Mouse (Mus musculus): ENCODE results near the gene Hist1h4a. TPM values are rescaled to one million over a fixed set of nuclear protein-coding genes. Genes with fewer than 3 reads are reported as not detected.

Gene Hist1h4a
- polyA plus RNA-seq (2014; fragmentation: Nextera tagmentation; extraction: Ambion mirVana), result not detected in 2 replicates

GRCm38 (mm10) chr13:23760972-23761864 is at the start of gene Hist1h4a:
TSS of gene Hist1h4a (minus strand) at chr13:23761230.
- DNase-seq (ENCODE audit: low spot score), result peak; percentile 99

GRCm38 (mm10) chr13:23806422-23807052 is 45.5 kb upstream of the Hist1h4a start, which contains the start of gene Slc17a2:
TSS of gene Slc17a2 (plus strand) at chr13:23806993.
- Histone ChIP-seq H3K9me3 (replicated peaks; ENCODE audit: control insufficient read depth, low read length) (no peaks in the 10 kb centered on the region), H3K9ac (replicated peaks; ENCODE audit: low read length) (no peak within 1 kb of the TSS), H3K27ac (replicated peaks; ENCODE audit: low read depth, low read length) (no peak within 1 kb of the TSS), H3K36me3 (replicated peaks; ENCODE audit: control insufficient read depth, insufficient read depth, low read depth, low read length) (no peaks in the 10 kb centered on the region), H3K4me3 (ENCODE audit: low read depth, low read length) (no peak within 1 kb of the TSS), H3K4me2 (ENCODE audit: low read depth, low read length) (no peak within 1 kb of the TSS), H3K4me1 (ENCODE audit: control insufficient read depth, insufficient read depth, low read length) (no peaks in the 10 kb centered on the region), H3K27me3 (ENCODE audit: control insufficient read depth, insufficient read depth, low read length) (no peaks in the 10 kb centered on the region)
- ATAC-seq (replicated peaks; ENCODE audit: insufficient number of reproducible peaks, low FRiP score, low TSS enrichment, low read depth) (no peak), DNase-seq (ENCODE audit: low spot score) (no peak)
- 87% methylated on average over 15 of the region's 15 CpGs for WGBS

More at GRCm38 (mm10) chr13:23760972-23761864, at the start of gene Hist1h4a:
- peak; percentile 67 for ATAC-seq (replicated peaks; ENCODE audit: insufficient number of reproducible peaks, low FRiP score, low TSS enrichment, low read depth)
- peak within 1 kb of the TSS; percentile 41 for H3K4me3 ChIP-seq (ENCODE audit: low read depth, low read length)
- peak within 1 kb of the TSS; percentile 97 for H3K27ac ChIP-seq (replicated peaks; ENCODE audit: low read depth, low read length)
- H3K9me3 ChIP-seq (replicated peaks; ENCODE audit: control insufficient read depth, low read length), result no peaks in the 10 kb centered on the region
- no peaks in the 10 kb centered on the region for H3K4me1 ChIP-seq (ENCODE audit: control insufficient read depth, insufficient read depth, low read length)
- H3K9ac ChIP-seq (replicated peaks; ENCODE audit: low read length), result peak within 1 kb of the TSS; percentile 67
- H3K36me3 ChIP-seq (replicated peaks; ENCODE audit: control insufficient read depth, insufficient read depth, low read depth, low read length), result no peaks in the 10 kb centered on the region
- WGBS, result 0% methylated on average over 61 of the region's 72 CpGs
- peak within 1 kb of the TSS; percentile 67 for H3K4me2 ChIP-seq (ENCODE audit: low read depth, low read length)
- no peaks in the 10 kb centered on the region for H3K27me3 ChIP-seq (ENCODE audit: control insufficient read depth, insufficient read depth, low read length)

- no peak overlapping the region for H3K4me3 ChIP-seq (ENCODE audit: low read depth, low read length)
- H3K4me2 ChIP-seq (ENCODE audit: low read depth, low read length), result no peak overlapping the region
- DNase-seq (ENCODE audit: low spot score), result no peak
- no peaks in the 10 kb centered on the region for H3K4me1 ChIP-seq (ENCODE audit: control insufficient read depth, insufficient read depth, low read length)
- H3K9me3 ChIP-seq (replicated peaks; ENCODE audit: control insufficient read depth, low read length), result no peaks in the 10 kb centered on the region
- H3K36me3 ChIP-seq (replicated peaks; ENCODE audit: control insufficient read depth, insufficient read depth, low read depth, low read length), result no peaks in the 10 kb centered on the region
- WGBS, result 75% methylated on average over 2 of the region's 2 CpGs
- no peak overlapping the region for H3K27ac ChIP-seq (replicated peaks; ENCODE audit: low read depth, low read length)
- no peak overlapping the region for H3K9ac ChIP-seq (replicated peaks; ENCODE audit: low read length)
- no peak for ATAC-seq (replicated peaks; ENCODE audit: insufficient number of reproducible peaks, low FRiP score, low TSS enrichment, low read depth)
- H3K27me3 ChIP-seq (ENCODE audit: control insufficient read depth, insufficient read depth, low read length), result no peaks in the 10 kb centered on the region
Observed at GRCm38 (mm10) chr13:23804532-23804931, 43.5 kb upstream of the Hist1h4a start.

- no peak overlapping the region for H3K4me2 ChIP-seq (ENCODE audit: low read depth, low read length)
- H3K27ac ChIP-seq (replicated peaks; ENCODE audit: low read depth, low read length), result no peak overlapping the region
- 68% methylated on average over 5 of the region's 5 CpGs for WGBS
- no peaks in the 10 kb centered on the region for H3K36me3 ChIP-seq (replicated peaks; ENCODE audit: control insufficient read depth, insufficient read depth, low read depth, low read length)
- H3K9me3 ChIP-seq (replicated peaks; ENCODE audit: control insufficient read depth, low read length), result no peaks in the 10 kb centered on the region
- H3K27me3 ChIP-seq (ENCODE audit: control insufficient read depth, insufficient read depth, low read length), result no peaks in the 10 kb centered on the region
- H3K4me3 ChIP-seq (ENCODE audit: low read depth, low read length), result no peak overlapping the region
- no peak overlapping the region for H3K9ac ChIP-seq (replicated peaks; ENCODE audit: low read length)
- no peak for ATAC-seq (replicated peaks; ENCODE audit: insufficient number of reproducible peaks, low FRiP score, low TSS enrichment, low read depth)
- no peaks in the 10 kb centered on the region for H3K4me1 ChIP-seq (ENCODE audit: control insufficient read depth, insufficient read depth, low read length)
- no peak for DNase-seq (ENCODE audit: low spot score)
Observed at GRCm38 (mm10) chr13:23799405-23799804, 38.4 kb upstream of the Hist1h4a start.

- DNase-seq (ENCODE audit: low spot score) (peak; percentile 84), ATAC-seq (replicated peaks; ENCODE audit: insufficient number of reproducible peaks, low FRiP score, low TSS enrichment, low read depth) (no peak)
- H3K27me3 ChIP-seq (ENCODE audit: control insufficient read depth, insufficient read depth, low read length), result no peaks in the 10 kb centered on the region
- WGBS, result 39% methylated on average over 2 of the region's 2 CpGs
- no peak overlapping the region for H3K27ac ChIP-seq (replicated peaks; ENCODE audit: low read depth, low read length)
- H3K9ac ChIP-seq (replicated peaks; ENCODE audit: low read length), result no peak overlapping the region
- no peaks in the 10 kb centered on the region for H3K9me3 ChIP-seq (replicated peaks; ENCODE audit: control insufficient read depth, low read length)
- no peaks in the 10 kb centered on the region for H3K36me3 ChIP-seq (replicated peaks; ENCODE audit: control insufficient read depth, insufficient read depth, low read depth, low read length)
- H3K4me1 ChIP-seq (ENCODE audit: control insufficient read depth, insufficient read depth, low read length), result no peaks in the 10 kb centered on the region
- H3K4me2 ChIP-seq (ENCODE audit: low read depth, low read length), result no peak overlapping the region
- no peak overlapping the region for H3K4me3 ChIP-seq (ENCODE audit: low read depth, low read length)
Observed at GRCm38 (mm10) chr13:23792520-23792919, 31.5 kb upstream of the Hist1h4a start.

GRCm38 (mm10) chr13:23779025-23779424 is 18.0 kb upstream of the Hist1h4a start:
- no peak overlapping the region for H3K4me3 ChIP-seq (ENCODE audit: low read depth, low read length)
- no peaks in the 10 kb centered on the region for H3K36me3 ChIP-seq (replicated peaks; ENCODE audit: control insufficient read depth, insufficient read depth, low read depth, low read length)
- no peaks in the 10 kb centered on the region for H3K4me1 ChIP-seq (ENCODE audit: control insufficient read depth, insufficient read depth, low read length)
- H3K27ac ChIP-seq (replicated peaks; ENCODE audit: low read depth, low read length), result no peak overlapping the region
- 87% methylated on average over 4 of the region's 4 CpGs for WGBS
- no peak overlapping the region for H3K9ac ChIP-seq (replicated peaks; ENCODE audit: low read length)
- no peaks in the 10 kb centered on the region for H3K9me3 ChIP-seq (replicated peaks; ENCODE audit: control insufficient read depth, low read length)
- ATAC-seq (replicated peaks; ENCODE audit: insufficient number of reproducible peaks, low FRiP score, low TSS enrichment, low read depth) (no peak), DNase-seq (ENCODE audit: low spot score) (no peak)
- H3K27me3 ChIP-seq (ENCODE audit: control insufficient read depth, insufficient read depth, low read length), result no peaks in the 10 kb centered on the region
- no peak overlapping the region for H3K4me2 ChIP-seq (ENCODE audit: low read depth, low read length)

GRCm38 (mm10) chr13:23778339-23778738 is 17.3 kb upstream of the Hist1h4a start:
- no peak for DNase-seq (ENCODE audit: low spot score)
- Histone ChIP-seq H3K9ac (replicated peaks; ENCODE audit: low read length) (no peak overlapping the region), H3K27ac (replicated peaks; ENCODE audit: low read depth, low read length) (no peak overlapping the region), H3K27me3 (ENCODE audit: control insufficient read depth, insufficient read depth, low read length) (no peaks in the 10 kb centered on the region), H3K9me3 (replicated peaks; ENCODE audit: control insufficient read depth, low read length) (no peaks in the 10 kb centered on the region), H3K4me2 (ENCODE audit: low read depth, low read length) (no peak overlapping the region), H3K4me3 (ENCODE audit: low read depth, low read length) (no peak overlapping the region), H3K36me3 (replicated peaks; ENCODE audit: control insufficient read depth, insufficient read depth, low read depth, low read length) (no peaks in the 10 kb centered on the region), H3K4me1 (ENCODE audit: control insufficient read depth, insufficient read depth, low read length) (no peaks in the 10 kb centered on the region)
- ATAC-seq (replicated peaks; ENCODE audit: insufficient number of reproducible peaks, low FRiP score, low TSS enrichment, low read depth), result no peak
- WGBS, result 93% methylated on average over 7 of the region's 7 CpGs

All from embryonic facial prominence, embryonic 11.5 days (tissue).